In genomic region chr16:4034476-4034875, GRCm38 (mm10) we compare ENCODE assay signal across 21 mouse cellular contexts. TPM values are rescaled to one million over a fixed set of nuclear protein-coding genes. Genes with fewer than 3 reads are reported as not detected.
"Had no signal": no experiment of that assay in that cellular context is flagged by ENCODE, and none has a peak within 500 bp of the region (broad histone marks: within the 10 kb centered on the region; RNA-seq: fewer than 3 reads in every experiment).

No protein-coding gene starts in this region.

- H3K4me1 ChIP-seq: limb, embryonic 15.5 days; lung, embryonic 15.5 days; midbrain, embryonic 12.5 days; neural tube, embryonic 13.5 days; stomach, embryonic 15.5 days had no signal

- DNase-seq: kidney, adult 11 months; kidney, postnatal 36 days; layer of hippocampus, adult 9-11 months; layer of hippocampus, postnatal 36 days; lung, postnatal 14 days; retina, postnatal 1 day; right cerebral cortex, postnatal 4 days; spleen, adult 18-20 months; thymus, adult 2 months; thymus, postnatal 25 days had no signal

- H3K4me2 ChIP-seq: limb, embryonic 15.5 days; lung, embryonic 15.5 days; midbrain, embryonic 12.5 days; neural tube, embryonic 13.5 days; stomach, embryonic 15.5 days had no signal

- ATAC-seq: midbrain, embryonic 16.5 days had no signal

- H3K27ac ChIP-seq: limb, embryonic 15.5 days; lung, embryonic 15.5 days; macrophage; midbrain, embryonic 12.5 days; neural tube, embryonic 13.5 days; stomach, embryonic 15.5 days had no signal

- H3K9ac ChIP-seq: limb, embryonic 15.5 days; lung, embryonic 15.5 days; midbrain, embryonic 12.5 days; neural tube, embryonic 13.5 days; stomach, embryonic 15.5 days had no signal

- H3K27me3 ChIP-seq: limb, embryonic 15.5 days; lung, embryonic 15.5 days; midbrain, embryonic 12.5 days; neural tube, embryonic 13.5 days; stomach, embryonic 15.5 days had no signal

- H3K4me3 ChIP-seq: limb, embryonic 15.5 days; lung, embryonic 15.5 days; midbrain, embryonic 12.5 days; neural tube, embryonic 13.5 days; stomach, embryonic 15.5 days had no signal

- H3K9me3 ChIP-seq: limb, embryonic 15.5 days; lung, embryonic 15.5 days; midbrain, embryonic 12.5 days; neural tube, embryonic 13.5 days; stomach, embryonic 15.5 days had no signal

RNA-seq across cellular contexts. Expression of gene Dnase1, which starts 2.3 kb away (rescaled TPM):
- total RNA-seq: layer of hippocampus, adult 18-20 months; layer of hippocampus, postnatal 36 days; left cerebral cortex, adult 8-10 months; left cerebral cortex, postnatal 25 days had no signal
- polyA plus RNA-seq: macrophage; urinary bladder, adult 2 months had no signal
